Mouse (Mus musculus) midbrain, embryonic 13.5 days (tissue): Measurements from ENCODE around the gene Trmt13. TPM values are rescaled to one million over a fixed set of nuclear protein-coding genes. Genes with fewer than 3 reads are reported as not detected.

Experiments
- polyA plus RNA-seq: library from polyadenylated mRNA; unstranded; fragments of >200 nt; fragmentation: Nextera tagmentation; extraction: Ambion mirVana; gene quantifications from 2 replicates; pipeline ENCODE4 v1.2.1, GENCODE M21; 2015

Gene Trmt13
- polyA plus RNA-seq, 1 experiment from 2014 or later: 28.5 TPM

Other genes with a start within 250 kb of the Trmt13 start
- gene Cdc14a, start 190.6 kb downstream of the Trmt13 start, polyA plus RNA-seq: 9.4 and 9.8 TPM in 2 replicates
- gene Rtca, start 106.4 kb downstream of the Trmt13 start, polyA plus RNA-seq: 118 TPM in 2 replicates
- 11.5 and 11.9 TPM in 2 replicates for gene Dbt, start 101.5 kb downstream of the Trmt13 start, polyA plus RNA-seq
- 0.51 and 0.71 TPM in 2 replicates for gene Lrrc39, start 51.6 kb downstream of the Trmt13 start, polyA plus RNA-seq
- 23.5 and 25.1 TPM in 2 replicates for gene Sass6, start 19.6 kb downstream of the Trmt13 start, polyA plus RNA-seq
- 65.4 and 67.9 TPM in 2 replicates for gene Mfsd14a, start 48.1 kb upstream of the Trmt13 start, polyA plus RNA-seq
- not detected in 2 replicates for gene Gm43191, start 66.7 kb upstream of the Trmt13 start, polyA plus RNA-seq
- gene Slc35a3, start 98.2 kb upstream of the Trmt13 start, polyA plus RNA-seq: 6.3 and 7.2 TPM in 2 replicates
- gene Agl, start 193.6 kb upstream of the Trmt13 start, polyA plus RNA-seq: 15.3 and 17.2 TPM in 2 replicates
- 2.6 and 3.6 TPM in 2 replicates for gene Frrs1, start 244.9 kb upstream of the Trmt13 start, polyA plus RNA-seq